In genomic region chr11:43705751-43706150, GRCm38 (mm10) we compare ENCODE assay signal across 21 mouse cellular contexts.
"Had no signal": no experiment of that assay in that cellular context is flagged by ENCODE, and none has a peak within 500 bp of the region (broad histone marks: within the 10 kb centered on the region; RNA-seq: fewer than 3 reads in every experiment).

No protein-coding gene starts in this region.

- H3K4me3 ChIP-seq: layer of hippocampus, adult 2 months; limb, embryonic 12.5 days; limb, embryonic 15.5 days; liver, embryonic 12.5 days; liver, embryonic 15.5 days; lung, embryonic 15.5 days; megakaryocyte, embryonic 14.5 days had no signal

- H3K27me3 ChIP-seq: limb, embryonic 12.5 days; limb, embryonic 15.5 days; liver, embryonic 12.5 days; liver, embryonic 15.5 days; lung, embryonic 15.5 days; megakaryocyte, embryonic 14.5 days had no signal

- ATAC-seq: liver, embryonic 12.5 days had no signal

- DNase-seq: kidney, postnatal 25 days; layer of hippocampus, adult 9-11 months; layer of hippocampus, postnatal 36 days; left cerebral cortex, postnatal 4 days; lung, adult 18-20 months; lung, postnatal 10 days; lung, postnatal 36 days; midbrain, embryonic 14.5 days; right cerebral cortex, postnatal 4 days; thymus, adult 2 months; thymus, postnatal 14 days; thymus, postnatal 4 days had no signal

- H3K27ac ChIP-seq: kidney, postnatal 0 days; layer of hippocampus, adult 2 months; limb, embryonic 12.5 days; limb, embryonic 15.5 days; liver, embryonic 12.5 days; liver, embryonic 15.5 days; lung, embryonic 15.5 days; stomach, postnatal 0 days had no signal

- H3K4me1 ChIP-seq: limb, embryonic 12.5 days; limb, embryonic 15.5 days; liver, embryonic 12.5 days; liver, embryonic 15.5 days; lung, embryonic 15.5 days had no signal
